Mouse (Mus musculus) cerebellum, adult 11-12 months (tissue): ENCODE results near the gene Man2b2.
A peak's percentile ranks its signal among the peaks of the same experiment; 100 is the strongest.

Source experiments
- DNase-seq: peaks from one replicate; pipeline ENCODE4 v3.0.0; 2022

Gene Man2b2

GRCm38 (mm10) chr5:36831272-36831671 lies 819 bp upstream of the Man2b2 start:
- DNase-seq = peak; percentile 55

- DNase-seq = no peak
These were observed 1.4 kb downstream of the Man2b2 start for GRCm38 (mm10) chr5:36829098-36829497.

- DNase-seq = no peak
These were observed 7.5 kb downstream of the Man2b2 start for GRCm38 (mm10) chr5:36822907-36823306.

GRCm38 (mm10) chr5:36820142-36820541 lies 10.3 kb downstream of the Man2b2 start:
- DNase-seq = peak; percentile 47

- no peak for DNase-seq
These were observed 10.7 kb downstream of the Man2b2 start for GRCm38 (mm10) chr5:36819742-36820141.

- DNase-seq = no peak
These were observed 12.7 kb downstream of the Man2b2 start for GRCm38 (mm10) chr5:36817738-36818137.

GRCm38 (mm10) chr5:36814554-36814953 lies 15.9 kb downstream of the Man2b2 start:
- no peak for DNase-seq

GRCm38 (mm10) chr5:36811413-36811812 lies 19.0 kb downstream of the Man2b2 start:
- peak; percentile 65 for DNase-seq

GRCm38 (mm10) chr5:36810634-36811033 lies 19.8 kb downstream of the Man2b2 start:
- DNase-seq = no peak

GRCm38 (mm10) chr5:36809123-36809522 lies 21.3 kb downstream of the Man2b2 start:
- no peak for DNase-seq

GRCm38 (mm10) chr5:36807106-36807505 lies 23.3 kb downstream of the Man2b2 start:
- DNase-seq = no peak

GRCm38 (mm10) chr5:36797291-36797690 lies 33.2 kb downstream of the Man2b2 start:
- no peak for DNase-seq

GRCm38 (mm10) chr5:36796296-36797014 lies 34.0 kb downstream of the Man2b2 start, which contains the start of gene Mrfap1:
Mrfap1 (minus strand) TSS chr5:36796772.
- peak; percentile 93 for DNase-seq

GRCm38 (mm10) chr5:36795647-36796295 lies 34.7 kb downstream of the Man2b2 start:
- peak; percentile 78 for DNase-seq

GRCm38 (mm10) chr5:36791861-36792260 lies 38.6 kb downstream of the Man2b2 start:
- DNase-seq = no peak

- DNase-seq = no peak
These were observed 44.4 kb downstream of the Man2b2 start for GRCm38 (mm10) chr5:36786052-36786451.

GRCm38 (mm10) chr5:36779512-36779911 lies 50.9 kb downstream of the Man2b2 start:
- DNase-seq = no peak

GRCm38 (mm10) chr5:36778901-36779300 lies 51.6 kb downstream of the Man2b2 start:
- no peak for DNase-seq

GRCm38 (mm10) chr5:36777186-36777585 lies 53.3 kb downstream of the Man2b2 start:
- no peak for DNase-seq

GRCm38 (mm10) chr5:36776021-36776575 lies 54.4 kb downstream of the Man2b2 start:
- no peak for DNase-seq

GRCm38 (mm10) chr5:36775317-36775716 lies 55.1 kb downstream of the Man2b2 start:
- no peak for DNase-seq

GRCm38 (mm10) chr5:36772586-36772985 lies 57.9 kb downstream of the Man2b2 start:
- DNase-seq = no peak

- DNase-seq = no peak
These were observed 60.9 kb downstream of the Man2b2 start for GRCm38 (mm10) chr5:36769603-36770002.
